In genomic region chr13:43015768-43016167, GRCm38 (mm10) we compare ENCODE assay signal across 18 mouse cellular contexts.
"Had no signal": no experiment of that assay in that cellular context is flagged by ENCODE, and none has a peak within 500 bp of the region (broad histone marks: within the 10 kb centered on the region; RNA-seq: fewer than 3 reads in every experiment).

No protein-coding gene starts in this region.

- ATAC-seq: midbrain, embryonic 16.5 days had no signal

- H3K27ac ChIP-seq: midbrain, embryonic 12.5 days; neural tube, embryonic 13.5 days; neural tube, embryonic 15.5 days had no signal

- H3K4me2 ChIP-seq: lung, embryonic 14.5 days; midbrain, embryonic 12.5 days; neural tube, embryonic 13.5 days; neural tube, embryonic 15.5 days had no signal

- H3K9me3 ChIP-seq: midbrain, embryonic 12.5 days; neural tube, embryonic 13.5 days; neural tube, embryonic 15.5 days had no signal

- H3K36me3 ChIP-seq: midbrain, embryonic 12.5 days; neural tube, embryonic 13.5 days; neural tube, embryonic 15.5 days had no signal

- H3K9ac ChIP-seq: lung, embryonic 14.5 days; midbrain, embryonic 12.5 days; neural tube, embryonic 13.5 days; neural tube, embryonic 15.5 days had no signal

- H3K27me3 ChIP-seq: midbrain, embryonic 12.5 days; neural tube, embryonic 13.5 days; neural tube, embryonic 15.5 days had no signal

- H3K4me3 ChIP-seq: midbrain, embryonic 12.5 days; myocyte; neural tube, embryonic 13.5 days; neural tube, embryonic 15.5 days had no signal

- DNase-seq: lung, adult 18-20 months; lung, embryonic 14.5 days; lung, postnatal 10 days; lung, postnatal 4 days; midbrain, embryonic 14.5 days; retina, postnatal 1 day; right cerebral cortex, adult 18-20 months; right cerebral cortex, postnatal 25 days; right cerebral cortex, postnatal 4 days; spleen, adult 18-20 months; thymus, adult 18-20 months; thymus, postnatal 14 days; thymus, postnatal 36 days had no signal
